Mouse (Mus musculus): ENCODE measurements around the gene Gbgt1.

Gene Gbgt1

DNA sequence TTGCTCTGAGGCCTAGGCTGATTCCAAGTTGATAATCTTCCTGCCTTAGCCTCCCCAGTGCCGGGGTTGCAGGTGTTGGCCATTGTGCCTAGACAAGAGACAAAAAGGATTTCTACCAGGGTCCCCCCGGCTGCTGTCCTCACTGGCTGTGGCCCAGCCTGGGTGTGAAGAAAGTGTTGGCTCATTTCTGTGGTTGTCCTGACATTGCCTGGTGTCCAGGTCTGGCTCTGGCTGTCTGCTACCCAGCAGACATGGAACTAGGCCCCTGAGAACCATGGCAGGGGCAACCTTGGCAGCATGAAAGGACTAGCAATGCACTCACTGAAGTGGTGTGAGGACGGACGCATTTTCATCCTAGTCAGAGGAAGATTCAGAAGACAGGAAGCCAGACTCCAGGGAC is 33.2 kb downstream of the Gbgt1 start:
- DNase-seq (ENCODE audit: low spot score): no peak

DNA sequence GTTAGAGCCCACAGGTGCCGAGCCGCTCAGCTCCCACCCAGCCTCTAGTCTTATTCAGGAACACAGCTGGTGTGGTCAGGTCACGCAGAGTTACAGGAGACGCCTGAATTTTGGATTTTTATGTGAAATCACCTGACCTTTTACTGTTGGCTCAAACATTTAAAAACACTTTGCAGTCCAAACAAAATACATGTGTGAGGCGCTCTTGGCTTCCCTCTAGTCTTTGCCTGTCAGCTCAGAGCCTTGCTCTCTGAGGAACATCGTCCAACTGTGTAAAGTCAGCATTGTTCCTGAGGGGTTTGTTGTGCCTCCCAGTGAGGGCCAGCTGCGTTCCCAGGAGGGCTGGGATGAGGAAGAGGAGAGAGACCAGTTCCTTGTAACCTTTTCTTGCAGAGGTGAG is 33.6 kb downstream of the Gbgt1 start:
- no peak for DNase-seq (ENCODE audit: low spot score)

DNA sequence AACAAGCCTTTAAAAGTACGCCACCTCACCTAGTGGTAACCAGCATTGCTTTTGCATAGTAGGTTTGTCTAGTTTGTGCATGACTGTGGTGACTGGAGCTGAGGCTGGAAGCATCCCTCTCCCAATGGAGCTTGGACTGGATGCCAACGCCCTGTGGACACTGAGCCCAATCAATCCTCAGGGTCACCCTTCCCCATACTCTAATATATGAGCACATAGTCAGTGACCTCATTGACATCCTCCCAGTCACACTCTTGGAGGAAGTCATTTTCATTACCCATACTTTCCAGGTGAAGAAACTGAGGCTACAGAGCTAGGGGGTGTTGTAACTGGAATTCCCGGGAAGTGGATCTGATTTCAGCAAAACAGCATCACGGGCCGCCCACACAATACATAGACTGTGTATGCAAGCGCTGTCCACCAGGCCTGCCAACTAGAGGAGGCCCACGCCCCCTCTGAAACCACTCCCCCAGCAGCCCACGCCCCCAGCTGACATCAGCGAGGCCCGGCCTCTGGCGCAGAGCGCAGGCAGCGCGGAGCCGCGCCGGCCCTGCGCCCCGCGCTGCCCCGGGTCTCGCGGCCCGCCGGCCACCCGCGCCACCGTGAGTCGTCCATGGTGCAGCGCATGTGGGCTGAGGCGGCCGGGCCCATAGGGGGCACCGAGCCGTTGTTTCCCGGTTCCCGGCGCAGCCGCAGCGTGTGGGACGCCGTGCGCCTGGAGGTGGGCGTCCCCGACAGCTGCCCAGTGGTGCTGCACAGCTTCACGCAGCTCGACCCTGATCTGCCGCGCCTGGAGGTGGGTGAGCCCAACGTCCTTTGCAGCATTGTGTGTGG is 36.5 kb downstream of the Gbgt1 start:
- peak; percentile 30 for DNase-seq (ENCODE audit: low spot score)

DNA sequence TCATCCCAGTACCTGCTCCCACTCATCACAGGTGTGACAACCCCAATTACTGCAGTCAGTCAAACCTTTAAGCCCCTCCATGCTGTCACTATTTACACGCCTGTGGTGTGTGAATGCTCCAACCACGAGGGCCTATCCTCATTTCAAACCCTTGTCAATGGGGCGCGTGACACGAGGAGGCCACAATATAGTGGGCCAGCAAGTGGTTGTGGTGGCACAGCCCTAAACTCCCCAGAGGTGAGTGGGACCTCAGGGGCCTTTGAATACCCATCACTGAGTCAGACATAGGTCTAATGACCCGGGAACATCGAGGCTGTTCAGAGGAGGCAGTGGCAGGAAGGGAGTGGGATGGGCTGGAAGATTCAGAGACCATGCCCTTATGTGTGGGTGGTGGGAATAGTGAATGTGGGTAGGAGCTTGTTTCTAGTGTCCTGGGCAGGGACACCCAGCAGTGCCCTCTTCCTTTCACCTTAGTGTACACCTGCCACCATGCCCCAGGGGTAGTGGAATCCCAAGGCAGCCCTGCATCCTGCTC is 37.3 kb downstream of the Gbgt1 start:
- DNase-seq (ENCODE audit: low spot score): no peak

DNA sequence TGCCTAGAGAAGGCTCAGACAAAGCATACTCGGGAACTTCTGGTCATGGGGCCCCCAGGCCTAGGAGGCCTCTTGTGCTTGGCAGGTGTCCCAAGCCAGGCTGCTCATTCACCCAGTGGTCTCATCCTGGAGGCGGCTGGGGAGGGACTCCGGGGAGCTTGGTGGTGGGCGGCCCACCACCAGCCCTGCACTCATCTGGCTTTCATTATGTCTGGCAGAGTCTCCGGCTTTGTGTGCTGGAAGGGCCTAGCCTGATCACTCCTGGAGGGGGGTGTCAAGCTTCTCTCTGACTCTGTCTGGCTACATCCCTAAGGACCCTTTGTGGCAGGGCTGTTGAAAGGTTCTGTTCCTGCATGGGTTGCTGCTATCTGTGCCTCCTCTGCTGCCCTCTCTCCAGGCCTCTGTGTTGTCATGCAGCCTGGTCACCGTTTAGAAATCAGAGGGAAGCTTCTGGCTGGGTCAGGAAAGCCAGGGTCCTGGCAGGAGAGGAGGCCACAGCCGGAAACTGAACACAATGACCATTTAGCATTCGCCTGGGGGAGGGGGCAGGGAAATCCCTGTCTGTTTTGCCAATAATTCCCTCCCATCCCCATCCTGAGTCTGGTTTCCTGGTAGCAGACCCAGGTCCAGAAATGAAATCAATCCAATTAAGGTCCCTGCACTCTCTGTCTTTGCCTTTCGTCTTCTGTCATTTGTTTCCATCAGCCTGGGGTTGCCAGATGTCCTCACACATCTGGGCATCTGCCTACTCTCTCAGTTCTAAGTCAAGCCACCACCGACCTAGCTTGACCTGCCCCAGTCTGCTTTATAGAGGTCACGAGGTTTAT is 38.0 kb downstream of the Gbgt1 start:
- no peak for DNase-seq (ENCODE audit: low spot score)

DNA sequence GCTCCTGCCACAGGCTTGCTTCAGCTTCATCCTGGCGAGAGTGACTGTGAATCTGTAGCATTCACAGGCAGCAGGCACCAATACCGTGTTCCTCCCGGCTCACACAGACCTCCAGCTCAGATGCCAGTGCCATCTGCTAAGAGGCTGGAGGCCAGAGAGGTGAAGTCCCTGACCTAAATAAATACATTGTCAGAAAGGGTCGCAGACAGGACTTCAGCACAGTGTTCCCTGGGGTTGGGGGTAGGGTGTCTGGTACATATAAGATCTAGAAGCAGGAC is 38.5 kb downstream of the Gbgt1 start:
- no peak for DNase-seq (ENCODE audit: low spot score)

DNA sequence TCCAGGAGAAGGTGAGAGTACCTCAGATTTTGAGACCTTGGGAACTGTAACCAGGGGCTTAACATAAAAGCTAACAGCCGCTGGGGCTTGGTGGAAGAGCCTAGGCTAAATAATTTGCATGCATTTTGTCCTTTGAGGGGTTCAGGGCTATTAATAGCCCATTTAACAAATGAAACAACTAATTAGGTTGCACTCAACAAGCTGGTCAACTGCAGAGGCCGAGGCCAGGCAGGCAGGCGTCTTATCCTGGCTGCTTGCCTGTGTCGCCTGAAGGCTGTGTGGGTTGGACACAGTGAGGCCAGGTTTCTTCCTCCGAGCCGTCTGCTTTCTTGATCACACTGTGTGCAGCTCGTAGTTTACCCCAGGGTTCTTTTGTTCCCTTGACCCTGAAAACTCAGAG is 39.0 kb downstream of the Gbgt1 start:
- DNase-seq (ENCODE audit: low spot score): no peak

DNA sequence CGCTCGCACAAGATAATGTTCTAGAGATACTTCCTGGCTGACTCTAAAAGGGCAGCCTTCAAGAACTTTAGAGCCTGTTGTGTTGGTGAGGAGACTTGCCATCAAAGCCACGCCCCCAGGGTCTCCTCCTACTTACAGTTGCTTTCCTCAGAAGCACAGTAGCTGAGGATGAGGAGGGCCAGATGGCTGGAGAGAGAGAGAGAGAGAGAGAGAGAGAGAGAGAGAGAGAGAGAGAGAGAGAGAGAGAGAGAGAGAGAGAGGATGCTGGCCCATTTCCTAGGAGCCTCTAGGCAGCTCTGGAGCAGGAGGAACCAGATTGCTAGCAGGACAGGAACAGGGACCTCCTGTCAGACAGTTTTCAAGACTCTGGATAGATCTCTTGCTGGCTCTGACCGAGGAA is 39.5 kb downstream of the Gbgt1 start:
- DNase-seq (ENCODE audit: low spot score): no peak

DNA sequence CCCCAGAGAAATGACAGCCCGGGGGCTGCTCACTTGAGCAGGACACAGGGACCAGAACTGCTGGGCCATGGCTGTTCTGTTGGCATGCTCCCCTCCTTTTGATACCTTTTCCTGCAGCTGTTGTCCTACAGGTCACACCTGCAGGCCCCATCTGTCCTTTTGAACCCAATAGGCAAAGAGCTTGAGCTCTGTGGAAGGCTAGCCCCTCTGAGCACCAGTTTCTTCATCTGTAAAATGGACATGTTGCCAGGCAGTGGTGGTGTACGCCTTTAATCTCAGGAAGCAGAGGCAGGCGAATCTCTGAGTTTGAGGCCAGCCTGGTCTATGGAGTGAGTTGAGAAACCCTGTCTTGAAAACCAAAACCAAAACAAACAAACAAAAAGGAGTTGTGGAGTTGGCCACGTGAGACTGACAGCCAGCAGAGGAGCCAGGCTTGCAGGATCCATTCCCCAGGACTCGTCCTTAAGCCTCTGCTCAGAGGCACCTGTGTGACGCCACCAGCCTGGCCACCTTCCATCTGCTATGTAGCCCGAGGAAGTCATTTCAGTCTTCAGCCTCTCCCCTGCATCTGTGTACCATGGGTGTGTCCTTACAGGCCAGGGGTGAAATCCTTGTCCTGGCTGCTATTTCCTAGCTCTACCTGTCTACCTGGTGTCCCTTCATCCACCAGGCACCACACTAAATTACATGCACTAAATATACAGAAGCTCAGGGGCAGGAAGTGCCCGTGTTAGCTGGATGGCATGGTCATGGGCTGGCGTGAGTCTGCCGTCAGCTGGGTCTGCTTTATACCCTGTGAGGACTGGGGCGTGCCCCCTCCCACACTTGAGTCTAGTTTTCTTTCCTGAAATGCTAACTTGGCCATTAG is 40.3 kb downstream of the Gbgt1 start:
- no peak for DNase-seq (ENCODE audit: low spot score)

DNA sequence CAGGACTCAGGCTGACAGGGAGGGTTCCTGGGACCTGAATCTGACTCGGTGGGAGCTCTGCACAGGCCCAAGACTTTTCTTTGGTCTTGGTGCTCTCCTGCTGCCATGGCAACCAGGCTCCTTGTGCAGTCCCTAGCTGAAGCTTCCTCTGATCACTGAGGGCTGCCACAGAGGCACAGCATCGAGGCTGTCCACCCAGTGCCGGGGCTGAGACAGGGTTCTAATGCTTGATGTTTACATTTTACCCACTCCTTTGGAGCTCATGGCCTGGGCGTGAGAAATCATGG is 40.9 kb downstream of the Gbgt1 start:
- DNase-seq (ENCODE audit: low spot score): no peak

DNA sequence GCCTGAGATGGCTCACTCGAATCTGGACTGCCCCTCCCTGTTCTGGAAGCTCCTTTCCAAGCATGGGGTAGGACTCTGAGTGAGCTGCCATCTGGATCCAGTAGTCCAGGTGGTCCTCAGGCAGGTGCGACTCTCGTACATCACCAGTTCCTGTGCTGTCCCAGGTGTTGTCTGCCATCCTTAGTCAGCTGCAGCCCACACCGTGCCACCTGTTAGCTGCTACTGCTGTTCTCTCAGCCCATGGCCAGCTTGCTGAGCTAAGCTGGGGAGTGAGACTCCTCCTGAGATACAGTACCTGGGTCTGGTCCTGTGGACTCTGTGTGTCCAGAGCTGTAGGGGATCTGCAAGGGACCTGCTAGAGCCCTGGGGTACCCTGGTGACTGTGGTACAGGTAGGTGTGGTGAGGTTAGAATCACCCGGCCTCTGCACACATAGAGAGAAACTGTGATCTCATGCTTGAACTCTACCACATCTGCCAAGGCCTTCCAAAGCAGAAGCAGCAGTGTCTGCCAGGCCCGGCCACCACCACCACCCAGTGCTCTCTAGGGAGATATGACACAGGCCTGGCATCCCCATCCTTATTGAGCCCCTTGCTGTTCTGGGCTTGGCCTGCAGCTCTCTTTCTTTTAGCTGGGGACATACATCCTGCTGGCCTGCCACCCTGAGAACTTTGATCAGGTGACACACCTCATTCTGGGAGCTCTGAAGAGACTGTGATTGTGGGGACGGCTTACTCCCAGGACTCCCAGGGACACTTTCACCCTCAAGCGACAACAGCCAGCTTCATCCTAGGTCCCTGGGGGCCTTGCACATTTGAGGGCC is 41.5 kb downstream of the Gbgt1 start:
- DNase-seq (ENCODE audit: low spot score): no peak

DNA sequence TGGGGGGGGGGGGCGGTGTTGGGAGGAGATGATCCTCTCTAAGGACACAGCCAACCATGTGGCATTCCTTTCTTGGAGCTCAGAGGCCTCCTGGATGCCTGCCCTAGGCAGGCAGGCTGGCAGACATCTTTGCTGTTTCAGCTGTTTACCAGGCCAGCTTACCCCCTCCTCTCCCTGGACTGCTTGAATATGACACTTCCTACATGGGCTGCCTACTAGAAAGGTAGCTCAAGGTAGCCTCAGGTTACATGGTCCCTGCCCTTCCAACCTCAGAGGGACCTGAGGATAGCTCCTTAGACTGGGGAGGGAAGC is 42.1 kb downstream of the Gbgt1 start:
- DNase-seq (ENCODE audit: low spot score): no peak

DNA sequence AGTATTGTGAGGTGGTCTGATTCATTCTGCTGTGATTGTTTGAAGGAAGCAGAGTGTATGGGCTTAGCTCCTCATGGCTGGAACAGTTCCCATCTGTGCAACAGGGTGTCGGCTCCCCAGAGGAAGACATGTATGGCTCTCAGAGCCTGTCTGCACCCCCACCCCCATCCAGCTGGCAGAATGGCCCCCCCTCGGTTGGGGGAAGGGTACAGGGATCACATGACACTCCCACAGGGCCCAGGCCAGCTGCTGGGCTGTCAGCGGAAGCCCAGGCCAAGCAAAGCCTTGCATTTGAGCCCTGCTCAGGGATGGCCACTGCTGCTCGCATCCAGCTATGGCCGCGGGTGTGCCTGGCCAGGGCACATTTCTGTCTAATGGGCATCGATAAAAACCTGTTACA is 42.5 kb downstream of the Gbgt1 start:
- DNase-seq (ENCODE audit: low spot score): no peak

DNA sequence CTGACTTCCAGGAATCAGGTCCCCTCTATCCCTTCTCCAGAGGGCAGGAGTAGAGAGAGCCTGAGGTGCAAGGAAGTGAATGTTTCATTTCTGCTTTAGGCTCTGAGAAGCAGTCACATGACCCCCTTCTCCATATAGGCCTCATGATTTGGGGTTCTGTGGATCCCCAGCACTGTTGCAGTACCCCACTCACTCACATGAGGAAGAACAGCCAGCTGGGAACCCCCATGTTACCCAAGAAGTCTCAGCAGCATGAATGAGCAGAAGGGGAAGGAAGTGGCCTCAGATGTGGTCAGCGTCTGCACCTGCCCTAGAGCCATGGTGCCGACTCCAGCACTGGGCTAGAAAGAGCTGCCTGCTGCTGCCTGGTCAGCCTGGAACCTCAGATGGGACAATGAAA is 43.3 kb downstream of the Gbgt1 start:
- DNase-seq (ENCODE audit: low spot score): no peak

DNA sequence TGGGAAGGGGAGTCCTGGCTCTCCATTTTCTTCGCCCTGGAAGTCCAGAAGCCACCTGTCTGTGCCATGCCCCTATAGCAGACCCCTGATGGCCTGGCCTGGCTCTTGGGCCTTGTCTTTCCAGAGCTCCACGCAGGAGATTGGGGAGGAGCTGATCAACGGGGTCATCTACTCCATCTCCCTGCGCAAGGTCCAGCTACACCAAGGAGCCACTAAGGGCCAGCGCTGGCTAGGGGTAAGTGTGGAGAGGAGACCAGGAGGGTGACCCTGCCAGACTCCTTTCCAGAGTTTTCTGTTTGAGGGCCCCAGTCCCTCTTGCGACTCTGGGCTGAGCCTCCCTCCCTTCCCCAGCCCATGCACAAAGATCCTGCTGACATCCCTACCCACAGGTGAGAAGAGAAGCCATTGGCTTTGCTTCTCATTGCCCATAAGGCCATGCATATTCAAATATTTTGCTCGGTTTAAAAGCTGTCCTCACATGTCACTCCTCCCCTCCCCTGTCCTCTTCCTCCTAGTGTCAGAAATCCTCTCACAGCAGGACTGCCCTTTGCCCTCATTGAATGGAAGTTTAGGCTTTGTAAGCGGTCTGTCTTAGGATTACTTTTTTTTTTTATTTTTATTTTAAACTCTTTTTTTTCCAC is 44.0 kb downstream of the Gbgt1 start:
- DNase-seq (ENCODE audit: low spot score): no peak

DNA sequence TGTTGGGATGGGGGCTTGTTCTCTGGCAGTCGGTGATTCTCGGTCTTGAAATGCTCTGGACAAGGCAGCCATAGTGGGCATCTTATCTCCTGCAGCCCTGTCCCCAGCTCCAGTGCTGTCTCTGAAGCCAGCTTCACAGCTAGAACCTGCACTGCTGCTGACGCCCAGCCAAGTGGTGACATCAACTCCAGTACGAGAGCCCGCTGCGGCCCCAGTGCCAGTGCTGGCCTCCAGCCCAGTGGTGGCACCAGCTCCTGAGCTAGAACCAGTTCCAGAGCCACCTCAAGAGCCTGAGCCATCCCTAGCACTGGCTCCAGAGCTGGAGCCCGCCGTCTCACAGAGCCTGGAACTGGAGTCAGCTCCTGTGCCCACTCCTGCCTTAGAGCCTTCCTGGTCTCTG is 47.2 kb downstream of the Gbgt1 start:
- DNase-seq (ENCODE audit: low spot score): no peak

DNA sequence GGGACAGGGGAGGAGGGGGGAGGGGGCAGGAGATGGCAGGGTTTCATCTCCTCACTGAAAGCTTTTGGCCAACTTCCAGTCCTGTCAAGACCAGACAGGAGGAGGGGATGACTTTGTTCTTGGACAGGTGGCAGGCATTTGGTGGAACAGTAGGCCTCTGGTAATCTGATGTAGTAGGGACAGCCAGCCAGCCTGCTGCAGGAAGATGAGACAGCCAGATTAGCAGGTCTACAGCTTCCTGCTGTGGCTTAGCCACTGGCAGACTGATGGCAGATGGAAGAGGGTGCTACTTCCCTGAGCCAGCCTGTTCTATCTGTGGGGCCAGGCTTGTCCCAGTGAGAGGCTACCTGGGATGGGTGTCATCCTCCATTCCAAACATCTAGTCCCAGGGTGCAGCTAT is 49.3 kb downstream of the Gbgt1 start:
- no peak for DNase-seq (ENCODE audit: low spot score)

DNA sequence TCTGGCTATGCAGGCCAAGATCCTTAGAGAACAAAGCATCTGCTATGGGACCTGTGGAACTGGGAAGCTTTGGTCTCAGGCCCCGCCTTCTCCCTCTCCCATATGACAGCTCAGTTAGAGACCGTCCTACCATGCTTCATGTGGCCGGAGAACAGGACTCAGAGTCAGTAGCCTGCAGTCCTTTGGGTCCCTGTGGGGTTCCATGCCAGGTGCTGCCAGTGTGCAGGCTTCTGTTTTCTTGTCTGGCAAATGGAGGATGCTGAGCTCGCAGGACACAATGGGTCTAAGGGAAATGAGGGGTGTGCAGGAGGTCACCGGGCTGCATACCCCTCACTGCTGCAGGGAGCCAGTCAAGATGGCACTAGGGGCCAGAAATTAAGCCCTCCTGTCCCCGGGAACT is 49.9 kb downstream of the Gbgt1 start:
- no peak for DNase-seq (ENCODE audit: low spot score)

DNA sequence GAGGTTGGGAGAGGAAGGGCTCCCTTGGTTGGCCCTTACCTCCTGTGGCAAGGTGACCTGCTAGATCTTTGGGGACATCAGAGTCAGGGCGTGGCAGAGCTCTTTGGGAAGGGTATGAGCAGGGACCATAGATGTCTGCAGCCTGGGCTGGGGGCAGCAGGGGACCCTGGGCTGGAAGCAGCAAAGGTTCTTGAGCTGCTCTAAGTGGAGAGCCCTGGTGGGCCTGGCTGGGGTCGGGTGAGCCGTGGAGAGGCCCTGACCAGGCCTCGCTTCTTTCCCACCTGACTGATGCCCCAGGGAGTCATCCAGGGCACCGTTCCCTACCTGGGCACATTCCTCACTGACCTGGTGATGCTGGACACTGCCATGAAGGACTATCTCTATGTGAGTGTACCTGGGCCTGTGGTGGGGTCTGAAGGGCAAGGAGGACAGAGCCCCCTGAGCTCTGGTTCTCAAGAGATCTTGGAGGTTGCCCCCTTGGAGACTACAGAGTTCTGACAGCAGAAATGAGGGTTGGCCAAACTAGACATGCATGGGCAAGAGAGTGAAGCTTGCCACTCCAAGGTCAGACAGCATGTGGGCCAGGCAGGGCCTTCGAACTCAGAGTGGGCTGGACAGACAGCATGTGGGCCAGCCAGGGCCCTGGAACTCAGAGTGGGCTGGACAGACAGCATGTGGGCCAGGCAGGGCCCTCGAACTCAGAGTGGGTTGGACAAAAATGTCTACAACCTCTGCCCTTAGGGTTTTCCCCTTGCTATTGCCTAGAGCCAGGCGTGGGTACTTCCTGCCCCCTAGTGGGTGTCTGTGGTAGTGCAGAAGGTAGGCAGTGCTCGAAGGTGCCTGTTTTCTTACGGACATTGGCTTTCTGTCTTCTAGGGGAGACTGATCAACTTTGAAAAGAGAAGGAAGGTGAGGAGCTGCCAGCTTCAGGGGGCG is 50.8 kb downstream of the Gbgt1 start:
- DNase-seq (ENCODE audit: low spot score): peak; percentile 72

DNA sequence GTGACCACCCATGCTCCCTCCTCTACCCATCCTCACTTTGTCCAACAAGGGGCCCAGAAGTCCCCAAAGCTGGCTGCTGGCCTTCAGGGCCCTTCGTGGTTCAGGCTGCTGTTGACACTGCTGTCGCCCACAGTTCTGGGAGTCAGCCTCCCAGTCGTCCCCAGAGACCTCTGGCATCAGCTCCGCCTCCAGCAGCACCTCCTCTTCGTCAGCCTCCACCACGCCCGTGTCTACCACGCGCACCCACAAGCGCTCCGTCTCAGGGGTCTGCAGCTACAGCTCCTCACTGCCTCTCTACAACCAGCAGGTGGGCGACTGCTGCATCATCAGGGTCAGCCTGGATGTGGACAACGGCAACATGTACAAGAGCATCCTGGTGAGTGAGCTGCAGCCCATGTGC is 52.5 kb downstream of the Gbgt1 start:
- no peak for DNase-seq (ENCODE audit: low spot score)

Data from c-Kit-positive CD71-positive TER-119-positive erythroid progenitor cells, embryonic 14.5 days (primary cell).